Mouse (Mus musculus) liver, embryonic 13.5 days (tissue): ENCODE measurements around the gene Htra3. TPM values are rescaled to one million over a fixed set of nuclear protein-coding genes. Genes with fewer than 3 reads are reported as not detected.
A peak's percentile ranks its signal among the peaks of the same experiment; 100 is the strongest.

Experiments used
- ATAC-seq: fragments of 200-750 bp; cut with Nextera tagmentation; 2 replicates; pipeline ENCODE4 v1.8.0; 2017; ENCODE audit warnings: low read depth, mild to moderate bottlenecking, moderate number of reproducible peaks, moderate library complexity
- DNase-seq: peaks from one replicate; pipeline ENCODE4 v3.0.0; 2022
- H3K27ac ChIP-seq: fragments of 300-500 bp; sonication (generic); 2 replicates; pipeline ENCODE4 v1.5.1; 2015; ENCODE audit warnings: moderate library complexity, mild to moderate bottlenecking, inconsistent platforms
- H3K27me3 ChIP-seq: fragments of 300-500 bp; sonication (generic); 2 replicates; pipeline ENCODE4 v1.6.1; 2015; ENCODE audit warnings: mild to moderate bottlenecking, inconsistent platforms
- H3K36me3 ChIP-seq: fragments of 300-500 bp; sonication (generic); 2 replicates; pipeline ENCODE4 v1.6.1; 2015; ENCODE audit warnings: mild to moderate bottlenecking, inconsistent platforms
- H3K4me1 ChIP-seq: fragments of 300-500 bp; sonication (generic); replicated peaks from 2 replicates; pipeline ENCODE4 v1.6.1; 2015; ENCODE audit warnings: inconsistent platforms
- H3K4me2 ChIP-seq: fragments of 300-500 bp; sonication (generic); 2 replicates; pipeline ENCODE4 v1.6.1; 2015; ENCODE audit warnings: inconsistent platforms, mild to moderate bottlenecking, moderate library complexity
- H3K4me3 ChIP-seq: fragments of 300-500 bp; sonication (generic); replicated peaks from 2 replicates; pipeline ENCODE4 v1.5.1; 2015; ENCODE audit warnings: mild to moderate bottlenecking, inconsistent platforms
- H3K9ac ChIP-seq: fragments of 300-500 bp; sonication (generic); 2 replicates; pipeline ENCODE4 v1.6.1; 2015; ENCODE audit warnings: mild to moderate bottlenecking, inconsistent platforms
- H3K9me3 ChIP-seq: fragments of 300-500 bp; sonication (generic); replicated peaks from 2 replicates; pipeline ENCODE4 v1.6.1; 2016; ENCODE audit warnings: inconsistent platforms
- WGBS: fragments of 180-500 bp; shearing (Covaris S2); methylation state at CpG from one replicate; pipeline ENCODE4 v1.1.7; 2015; ENCODE audit not compliant: insufficient replicate concordance; 5-methylcytosine and 5-hydroxymethylcytosine counted together
- polyA plus RNA-seq: library from polyadenylated mRNA; unstranded; fragments of >200 nt; fragmentation: Nextera tagmentation; extraction: Ambion mirVana; gene quantifications from 2 replicates; pipeline ENCODE4 v1.2.1, GENCODE M21; 2015

Gene Htra3
- polyA plus RNA-seq, 1 experiment from 2014 or later: 1.0 TPM

- H3K36me3 ChIP-seq: no peaks in the 10 kb centered on the region
- H3K27ac ChIP-seq: no peak overlapping the region
- H3K27me3 ChIP-seq: no peaks in the 10 kb centered on the region
- H3K4me3 ChIP-seq: no peak overlapping the region
- WGBS: 47% methylated on average over 4 of the region's 4 CpGs
- H3K9ac ChIP-seq: no peak overlapping the region
- 0 out of 2 replicates have a peak, but pooled peaks cover 3% of the 10 kb centered on the region for H3K4me1 ChIP-seq
- no peak overlapping the region for H3K4me2 ChIP-seq
- H3K9me3 ChIP-seq: no peaks in the 10 kb centered on the region
- no peak for ATAC-seq
- DNase-seq: no peak
Observed at GRCm38 (mm10) chr5:35717946-35718345, 38.4 kb upstream of the Htra3 start.

DNA sequence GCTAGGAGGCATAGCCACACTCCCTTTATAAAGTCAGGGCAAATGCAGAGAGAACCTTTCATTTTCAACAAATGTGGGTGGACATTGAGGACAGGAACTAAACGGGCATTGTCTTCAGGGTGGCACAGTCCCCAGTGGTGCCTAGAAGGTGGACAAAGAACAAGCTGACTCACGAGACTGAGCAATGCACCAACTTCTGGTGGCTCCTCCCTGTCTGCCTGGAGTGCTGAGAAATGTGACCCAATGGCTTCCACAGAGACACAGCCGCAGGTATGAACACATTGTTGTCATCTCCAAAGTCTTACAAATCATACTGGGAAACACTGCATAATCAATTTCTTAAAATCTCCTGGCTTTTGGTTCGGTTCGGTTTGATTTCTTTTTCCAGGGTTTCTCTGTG lies 37.9 kb upstream of the Htra3 start:
- 56% methylated on average over 5 of the region's 5 CpGs for whole genome bisulfite sequencing
- no peak overlapping the region for H3K27ac ChIP-seq
- no peaks in the 10 kb centered on the region for H3K9me3 ChIP-seq
- H3K27me3 ChIP-seq: no peaks in the 10 kb centered on the region
- no peak for DNase-seq
- no peak overlapping the region for H3K4me2 ChIP-seq
- no peak overlapping the region for H3K4me3 ChIP-seq
- 0 out of 2 replicates have a peak, but pooled peaks cover 1% of the 10 kb centered on the region for H3K4me1 ChIP-seq
- no peaks in the 10 kb centered on the region for H3K36me3 ChIP-seq
- H3K9ac ChIP-seq: no peak overlapping the region
- ATAC-seq: no peak

DNA sequence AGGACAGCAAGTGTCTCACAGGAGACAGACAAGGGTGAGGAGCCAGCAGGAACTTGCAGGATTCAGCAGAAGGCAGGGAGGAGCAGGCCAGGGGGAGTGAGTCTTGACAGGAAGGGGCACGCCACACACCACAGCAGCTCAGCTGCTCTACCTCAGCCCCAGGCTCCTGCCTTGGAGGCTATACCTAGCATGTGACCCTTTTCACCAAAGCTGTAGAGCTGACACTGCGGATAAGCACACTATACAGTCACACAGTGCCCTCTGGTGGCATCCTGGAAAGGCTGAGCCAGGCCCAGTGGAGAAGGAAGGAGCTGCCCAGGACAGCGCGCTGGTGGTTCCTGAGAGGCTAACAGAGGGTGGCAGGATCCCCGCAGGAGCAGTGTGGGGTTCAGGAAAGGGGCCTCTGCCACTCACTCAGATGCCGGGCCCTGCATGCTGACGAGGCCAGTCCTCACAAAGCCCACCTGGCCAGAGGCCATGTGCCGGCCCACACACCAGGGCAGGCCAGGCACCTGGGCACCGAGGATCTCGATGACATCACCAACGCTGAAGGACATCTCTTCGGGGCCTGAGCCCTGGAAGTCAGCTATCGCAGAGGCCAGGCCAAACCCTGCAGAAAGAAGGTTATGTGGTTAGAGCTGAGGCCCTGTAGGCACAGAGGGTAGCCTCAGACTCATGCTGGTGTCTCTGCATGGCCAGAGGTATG lies 34.2 kb upstream of the Htra3 start:
- 47% methylated on average over 13 of the region's 13 CpGs for WGBS
- no peaks in the 10 kb centered on the region for H3K4me1 ChIP-seq
- H3K27me3 ChIP-seq: no peaks in the 10 kb centered on the region
- DNase-seq: peak; percentile 28
- peak; percentile 45; the same call in 1 of the 2 replicates for ATAC-seq
- no peak overlapping the region for H3K4me2 ChIP-seq
- H3K4me3 ChIP-seq: no peak overlapping the region
- no peaks in the 10 kb centered on the region for H3K9me3 ChIP-seq
- no peak overlapping the region for H3K27ac ChIP-seq
- H3K36me3 ChIP-seq: no peaks in the 10 kb centered on the region
- H3K9ac ChIP-seq: no peak overlapping the region

GRCm38 (mm10) chr5:35712517-35712916 lies 32.9 kb upstream of the Htra3 start:
- Histone ChIP-seq H3K27ac (no peak overlapping the region), H3K4me2 (no peak overlapping the region), H3K4me3 (no peak overlapping the region), H3K27me3 (no peaks in the 10 kb centered on the region), H3K36me3 (no peaks in the 10 kb centered on the region), H3K9me3 (no peaks in the 10 kb centered on the region), H3K9ac (no peak overlapping the region), H3K4me1 (no peaks in the 10 kb centered on the region)
- 55% methylated on average over 5 of the region's 5 CpGs for WGBS
- DNase-seq (no peak), ATAC-seq (no peak)

DNA sequence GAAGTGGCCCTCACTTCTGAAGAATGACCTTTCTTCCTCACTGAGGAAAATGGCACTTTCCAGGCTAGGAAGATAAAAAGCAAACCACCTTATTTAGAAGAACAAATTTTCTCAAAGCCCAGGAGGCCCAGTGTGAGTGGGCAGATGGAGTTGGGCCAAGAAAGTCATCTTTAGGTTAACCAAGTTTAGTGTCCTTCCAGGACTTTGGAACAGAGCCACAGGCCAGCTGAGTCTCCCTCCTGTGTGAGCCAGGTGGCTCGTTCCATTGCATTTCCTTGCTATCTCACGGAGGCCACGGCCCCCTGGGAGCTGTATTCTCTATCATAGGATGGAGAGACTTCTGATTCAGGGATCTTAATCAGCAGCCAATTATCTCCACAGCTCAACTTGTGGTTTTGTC lies 31.3 kb upstream of the Htra3 start:
- ATAC-seq (no peak), DNase-seq (no peak)
- Histone ChIP-seq H3K27me3 (no peaks in the 10 kb centered on the region), H3K36me3 (no peaks in the 10 kb centered on the region), H3K27ac (no peak overlapping the region), H3K4me3 (no peak overlapping the region), H3K4me2 (no peak overlapping the region), H3K9me3 (no peaks in the 10 kb centered on the region), H3K4me1 (no peaks in the 10 kb centered on the region), H3K9ac (no peak overlapping the region)
- WGBS: 45% methylated on average over 3 of the region's 3 CpGs

- Histone ChIP-seq H3K27me3 (no peaks in the 10 kb centered on the region), H3K4me1 (no peaks in the 10 kb centered on the region), H3K27ac (no peak overlapping the region), H3K9ac (no peak overlapping the region), H3K4me3 (no peak overlapping the region), H3K9me3 (no peaks in the 10 kb centered on the region), H3K36me3 (no peaks in the 10 kb centered on the region), H3K4me2 (no peak overlapping the region)
- ATAC-seq (no peak), DNase-seq (no peak)
- 51% methylated on average over 3 of the region's 3 CpGs for WGBS
Observed at GRCm38 (mm10) chr5:35710481-35710880, 30.9 kb upstream of the Htra3 start.

DNA sequence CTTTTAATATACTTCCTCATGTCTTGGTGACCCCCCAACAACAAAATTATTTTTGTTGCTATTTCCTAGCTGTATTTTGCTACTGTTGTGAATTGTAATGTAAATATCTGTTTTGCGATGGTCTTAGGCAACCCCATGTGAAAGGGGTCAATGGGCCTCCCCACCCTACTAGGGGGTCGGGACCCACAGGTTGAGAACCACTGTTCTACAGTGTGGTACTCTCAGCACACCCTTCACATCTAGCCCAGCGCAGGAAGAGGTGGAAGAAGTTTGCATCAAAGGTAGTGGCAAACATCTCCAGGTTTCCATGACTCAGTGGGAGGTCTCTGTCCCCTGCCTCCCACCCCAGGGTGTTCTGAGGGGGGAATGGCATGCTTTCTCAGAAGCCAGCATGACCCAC lies 25.8 kb upstream of the Htra3 start:
- Histone ChIP-seq H3K36me3 (no peaks in the 10 kb centered on the region), H3K27me3 (no peaks in the 10 kb centered on the region), H3K27ac (no peak overlapping the region), H3K9me3 (no peaks in the 10 kb centered on the region), H3K4me3 (no peak overlapping the region), H3K4me1 (no peaks in the 10 kb centered on the region), H3K4me2 (no peak overlapping the region), H3K9ac (no peak overlapping the region)
- ATAC-seq (no peak), DNase-seq (no peak)
- WGBS: 67% methylated on average over 3 of the region's 3 CpGs

DNA sequence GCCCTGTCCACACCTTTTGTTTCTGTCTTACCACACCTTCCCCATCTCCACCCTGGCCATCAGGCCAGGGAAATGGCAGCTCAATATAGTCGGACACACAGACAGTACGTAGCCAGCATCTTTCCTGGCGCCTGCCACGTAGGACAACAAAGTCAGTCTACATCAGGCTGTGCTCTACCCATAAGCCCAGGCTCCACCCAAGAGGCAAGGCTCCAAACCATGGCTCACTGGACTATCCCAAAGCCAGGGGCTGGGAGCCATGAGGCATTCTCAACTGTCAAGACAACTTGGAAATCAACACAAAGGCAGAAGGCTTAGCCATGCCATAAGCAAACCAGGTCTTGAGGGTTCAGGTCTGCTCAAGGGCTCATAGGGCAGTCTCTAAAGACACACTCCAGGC lies 24.2 kb upstream of the Htra3 start:
- Histone ChIP-seq H3K9me3 (no peaks in the 10 kb centered on the region), H3K9ac (no peak overlapping the region), H3K4me2 (no peak overlapping the region), H3K36me3 (no peaks in the 10 kb centered on the region; the same call in 1 of the 2 replicates), H3K27me3 (no peaks in the 10 kb centered on the region), H3K27ac (no peak overlapping the region), H3K4me3 (no peak overlapping the region), H3K4me1 (no peaks in the 10 kb centered on the region)
- DNase-seq (no peak), ATAC-seq (no peak)
- 73% methylated on average over 4 of the region's 4 CpGs for WGBS

GRCm38 (mm10) chr5:35703183-35703582 lies 23.6 kb upstream of the Htra3 start:
- Histone ChIP-seq H3K9me3 (no peaks in the 10 kb centered on the region), H3K4me3 (no peak overlapping the region), H3K36me3 (no peaks in the 10 kb centered on the region; the same call in 1 of the 2 replicates), H3K9ac (no peak overlapping the region), H3K27ac (no peak overlapping the region), H3K4me1 (no peaks in the 10 kb centered on the region), H3K27me3 (no peaks in the 10 kb centered on the region), H3K4me2 (no peak overlapping the region)
- ATAC-seq (no peak), DNase-seq (no peak)
- 64% methylated on average over 8 of the region's 8 CpGs for WGBS

DNA sequence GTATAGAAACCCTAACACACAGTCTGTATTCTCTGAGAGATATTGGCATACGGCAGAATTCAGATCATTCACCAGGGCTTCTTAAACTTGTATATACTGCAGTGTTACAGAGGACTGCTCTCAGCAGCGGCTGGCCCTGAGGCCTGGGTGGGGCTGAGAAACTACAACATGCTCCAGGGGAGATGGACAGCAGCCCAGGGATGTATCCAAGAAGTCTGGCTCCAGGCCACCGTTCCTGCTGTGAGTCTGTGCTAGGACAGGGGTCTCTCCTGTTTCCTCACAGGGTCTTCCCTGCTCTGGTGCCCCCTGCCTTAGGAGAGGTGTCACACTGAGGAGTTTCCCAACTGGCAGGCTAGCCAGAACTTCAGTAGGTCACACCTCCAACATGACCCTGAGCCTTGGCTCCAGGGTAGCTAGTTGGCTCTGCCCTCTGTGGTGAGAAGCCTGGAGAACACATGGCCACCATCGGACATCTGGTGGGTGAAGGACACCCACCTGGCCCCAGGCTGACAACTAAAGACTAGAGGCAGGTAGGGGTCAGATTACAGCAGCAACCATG lies 23.1 kb upstream of the Htra3 start:
- Histone ChIP-seq H3K4me3 (no peak overlapping the region), H3K9ac (no peak overlapping the region), H3K4me1 (no peaks in the 10 kb centered on the region), H3K4me2 (no peak overlapping the region), H3K27ac (no peak overlapping the region), H3K9me3 (no peaks in the 10 kb centered on the region), H3K27me3 (no peaks in the 10 kb centered on the region), H3K36me3 (no peaks in the 10 kb centered on the region; the same call in 1 of the 2 replicates)
- WGBS: 57% methylated on average over 4 of the region's 4 CpGs
- DNase-seq (no peak), ATAC-seq (no peak)

DNA sequence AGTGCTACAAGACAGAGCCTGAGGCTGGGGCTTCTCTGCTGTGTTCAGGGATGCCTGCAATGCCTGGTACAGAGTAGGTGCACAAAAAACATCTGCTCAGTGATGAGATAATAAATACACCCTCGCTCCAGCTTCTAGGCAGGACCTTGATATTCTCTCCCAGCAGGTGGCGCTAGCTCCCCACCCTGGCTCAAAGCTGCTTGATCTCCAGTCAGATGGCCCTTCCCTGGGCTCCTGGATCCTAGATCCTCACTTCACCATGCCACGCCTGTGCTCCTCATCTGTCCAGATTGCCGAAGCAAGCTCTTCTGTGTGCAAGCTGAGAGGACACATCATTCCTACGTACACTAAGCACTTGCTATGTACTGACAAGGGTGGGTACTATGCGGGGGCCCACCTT lies 21.5 kb upstream of the Htra3 start:
- 36% methylated on average over 6 of the region's 6 CpGs for WGBS
- Histone ChIP-seq H3K4me2 (no peak overlapping the region), H3K4me1 (no peaks in the 10 kb centered on the region), H3K9ac (no peak overlapping the region), H3K4me3 (no peak overlapping the region), H3K36me3 (no peaks in the 10 kb centered on the region; the same call in 1 of the 2 replicates), H3K9me3 (no peaks in the 10 kb centered on the region), H3K27ac (no peak overlapping the region), H3K27me3 (no peaks in the 10 kb centered on the region)
- ATAC-seq (no peak), DNase-seq (peak; percentile 20)

- H3K9me3 ChIP-seq: no peaks in the 10 kb centered on the region
- H3K4me1 ChIP-seq: no peaks in the 10 kb centered on the region
- DNase-seq (no peak), ATAC-seq (no peak)
- H3K27ac ChIP-seq: no peak overlapping the region
- no peaks in the 10 kb centered on the region for H3K27me3 ChIP-seq
- WGBS: 26% methylated on average over 5 of the region's 5 CpGs
- no peak overlapping the region for H3K9ac ChIP-seq
- no peak overlapping the region for H3K4me2 ChIP-seq
- no peak overlapping the region for H3K4me3 ChIP-seq
- H3K36me3 ChIP-seq: no peaks in the 10 kb centered on the region; the same call in 1 of the 2 replicates
Observed at GRCm38 (mm10) chr5:35695815-35696214, 16.2 kb upstream of the Htra3 start.
